In genomic region chr5:114285398-114285700, GRCm38 (mm10) we compare ENCODE assay signal across 32 mouse cellular contexts. TPM values are rescaled to one million over a fixed set of nuclear protein-coding genes. Genes with fewer than 3 reads are reported as not detected.
DNase-seq lines count a peak whose midpoint lies in the region; ATAC-seq and TF ChIP-seq lines count a peak whose summit lies in the region.
"Had no signal": no experiment of that assay in that cellular context is flagged by ENCODE, and none has a peak within 500 bp of the region (broad histone marks: within the 10 kb centered on the region; RNA-seq: fewer than 3 reads in every experiment).

No protein-coding gene starts in this region.

- no peak overlapping the region for H3K9ac ChIP-seq in forebrain, embryonic 15.5 days (replicated peaks)
- no peak overlapping the region for H3K9ac ChIP-seq in forebrain, embryonic 12.5 days
- H3K9ac ChIP-seq in CH12.LX (ENCODE audit: insufficient read depth, low read depth): no peak overlapping the region
- no peak overlapping the region for H3K9ac ChIP-seq in forebrain, postnatal 0 days
- H3K9ac ChIP-seq: heart, embryonic 12.5 days; hindbrain, embryonic 13.5 days; liver, embryonic 15.5 days; lung, embryonic 14.5 days; neural tube, embryonic 13.5 days had no signal

- 33% methylated on average over 3 of the region's 3 CpGs for WGBS in forebrain, embryonic 15.5 days
- WGBS in forebrain, embryonic 12.5 days: 48% methylated on average over 3 of the region's 3 CpGs
- WGBS in forebrain, postnatal 0 days: 25% methylated on average over 3 of the region's 3 CpGs
- WGBS in kidney, adult 2 months: 92% methylated on average over 3 of the region's 3 CpGs

- dilution Hi-C loops in CH12.LX (cut with MboI; ENCODE audit: extremely low pct_ligation_motif_present, extremely low pct_unique_long_range_greater_than_20kb, low sequenced_read_pairs): no loop called here

- TF ChIP-seq RAD21 in CH12.LX (IDR thresholded peaks at IDR 0.05; ENCODE audit: low read depth, low read length): no peak

- TF ChIP-seq CTCF in CH12.LX (conservative IDR thresholded peaks at IDR 0.05 in 1 of 2, IDR thresholded peaks at IDR 0.05 in 1 of 2; ENCODE audit: low read depth in 2 of 2, low read length in 2 of 2): no peak
- TF ChIP-seq CTCF in forebrain, postnatal 0 days (IDR thresholded peaks at IDR 0.05; ENCODE audit: low read depth): no peak
- no peak for TF ChIP-seq CTCF in kidney, adult 2 months (conservative IDR thresholded peaks at IDR 0.05; ENCODE audit: insufficient read depth, insufficient read length, low read depth, low read length)

- in situ Hi-C loops in CH12.LX (cut with MboI; ENCODE audit: low pct_ligation_motif_present, low pct_unique_long_range_greater_than_20kb, low sequenced_read_pairs): no loop called here

- no peaks in the 10 kb centered on the region for H3K27me3 ChIP-seq in forebrain, embryonic 15.5 days
- peaks cover 68% of the 10 kb centered on the region for H3K27me3 ChIP-seq in forebrain, embryonic 12.5 days
- no peaks in the 10 kb centered on the region for H3K27me3 ChIP-seq in CH12.LX (replicated peaks)
- H3K27me3 ChIP-seq in forebrain, postnatal 0 days (ENCODE audit: insufficient read depth, low read length): no peaks in the 10 kb centered on the region; the same call in 1 of the 2 replicates
- no peaks in the 10 kb centered on the region for H3K27me3 ChIP-seq in kidney, adult 2 months (replicated peaks; ENCODE audit: control insufficient read depth, insufficient read depth, low read length)

- peak; percentile 49; the same call in 1 of the 2 replicates for ATAC-seq in forebrain, embryonic 15.5 days (replicated peaks)
- ATAC-seq in forebrain, embryonic 12.5 days (ENCODE audit: low FRiP score): no peak
- ATAC-seq in forebrain, postnatal 0 days: peak; percentile 47; the same call in 1 of the 2 replicates
- ATAC-seq: intestine, embryonic 16.5 days had no signal

- no peak overlapping the region for H3K4me2 ChIP-seq in forebrain, embryonic 15.5 days (replicated peaks)
- no peak overlapping the region for H3K4me2 ChIP-seq in forebrain, embryonic 12.5 days
- H3K4me2 ChIP-seq in CH12.LX (ENCODE audit: insufficient read depth, low read depth, poor library complexity, severe bottlenecking): peak overlapping the region; percentile 40; the same call in 1 of the 2 replicates
- H3K4me2 ChIP-seq in forebrain, postnatal 0 days (ENCODE audit: low read depth): no peak overlapping the region
- H3K4me2 ChIP-seq: heart, embryonic 12.5 days; hindbrain, embryonic 13.5 days; liver, embryonic 15.5 days; lung, embryonic 14.5 days; neural tube, embryonic 13.5 days had no signal

- peak overlapping the region; percentile 57; the same call in 1 of the 2 replicates for H3K27ac ChIP-seq in forebrain, embryonic 15.5 days (replicated peaks)
- H3K27ac ChIP-seq in forebrain, embryonic 12.5 days: no peak overlapping the region
- no peak overlapping the region for H3K27ac ChIP-seq in CH12.LX (ENCODE audit: insufficient read depth, low read depth)
- H3K27ac ChIP-seq in forebrain, postnatal 0 days (ENCODE audit: low read depth, low read length): no peak overlapping the region
- H3K27ac ChIP-seq in kidney, adult 2 months (ENCODE audit: insufficient read depth, low read depth, low read length): no peak overlapping the region
- H3K27ac ChIP-seq: gastrocnemius, adult 2 months; heart, adult 2 months; hindbrain, embryonic 13.5 days; liver, embryonic 15.5 days; neural tube, embryonic 13.5 days had no signal

- H3K4me3 ChIP-seq in forebrain, embryonic 15.5 days: no peak overlapping the region
- no peak overlapping the region for H3K4me3 ChIP-seq in forebrain, embryonic 12.5 days (replicated peaks)
- H3K4me3 ChIP-seq in CH12.LX (replicated peaks in 1 of 3; ENCODE audit: low read depth in 2 of 3, low read length in 2 of 3, poor library complexity in 1 of 3): no peak overlapping the region
- no peak overlapping the region for H3K4me3 ChIP-seq in forebrain, postnatal 0 days (ENCODE audit: low read depth, low read length)
- no peak overlapping the region for H3K4me3 ChIP-seq in kidney, adult 2 months (ENCODE audit: insufficient read depth, low read depth, low read length)
- H3K4me3 ChIP-seq: erythroblast, embryonic 14.5 days; gastrocnemius, adult 2 months; heart, adult 2 months; heart, embryonic 12.5 days; hindbrain, embryonic 13.5 days; liver, embryonic 15.5 days; neural tube, embryonic 13.5 days had no signal

- peaks cover 17% of the 10 kb centered on the region for H3K4me1 ChIP-seq in forebrain, embryonic 15.5 days
- peaks cover 26% of the 10 kb centered on the region for H3K4me1 ChIP-seq in forebrain, embryonic 12.5 days
- H3K4me1 ChIP-seq in CH12.LX (ENCODE audit: control insufficient read depth in 1 of 2, insufficient read depth in 2 of 2): peaks cover 0 to 17% of the 10 kb centered on the region in 2 experiments; a peak in 2 of 4 replicates
- peaks cover 4% of the 10 kb centered on the region; the same call in 1 of the 2 replicates for H3K4me1 ChIP-seq in forebrain, postnatal 0 days (ENCODE audit: insufficient read depth)
- no peaks in the 10 kb centered on the region for H3K4me1 ChIP-seq in kidney, adult 2 months (ENCODE audit: control insufficient read depth, insufficient read depth, low read length)
- H3K4me1 ChIP-seq: heart, embryonic 12.5 days; liver, embryonic 15.5 days had no signal

- no peaks in the 10 kb centered on the region for H3K9me3 ChIP-seq in forebrain, embryonic 15.5 days
- no peaks in the 10 kb centered on the region for H3K9me3 ChIP-seq in forebrain, embryonic 12.5 days
- H3K9me3 ChIP-seq in CH12.LX (replicated peaks; ENCODE audit: low read length): no peaks in the 10 kb centered on the region
- H3K9me3 ChIP-seq in forebrain, postnatal 0 days (ENCODE audit: low read length): no peaks in the 10 kb centered on the region
- H3K9me3 ChIP-seq: heart, embryonic 12.5 days; hindbrain, embryonic 13.5 days; liver, embryonic 15.5 days; neural tube, embryonic 13.5 days had no signal

- H3K36me3 ChIP-seq in forebrain, embryonic 15.5 days: no peaks in the 10 kb centered on the region
- no peaks in the 10 kb centered on the region for H3K36me3 ChIP-seq in forebrain, embryonic 12.5 days (replicated peaks)
- H3K36me3 ChIP-seq in CH12.LX (replicated peaks in 1 of 2; ENCODE audit: control insufficient read depth in 1 of 2, insufficient read depth in 1 of 2, low read length in 1 of 2): no peaks in the 10 kb centered on the region
- no peaks in the 10 kb centered on the region for H3K36me3 ChIP-seq in forebrain, postnatal 0 days (ENCODE audit: insufficient read depth)
- no peaks in the 10 kb centered on the region for H3K36me3 ChIP-seq in kidney, adult 2 months (ENCODE audit: control insufficient read depth, insufficient read depth, low read length)
- H3K36me3 ChIP-seq: heart, embryonic 12.5 days; hindbrain, embryonic 13.5 days; liver, embryonic 15.5 days; neural tube, embryonic 13.5 days had no signal

- DNase-seq in layer of hippocampus, adult 9-10 months (ENCODE audit: low spot score): peak; percentile 22
- no peak for DNase-seq in layer of hippocampus, postnatal 10 days (ENCODE audit: low spot score in 2 of 2)
- DNase-seq in CH12.LX (ENCODE audit: extremely low read depth): peak; percentile 63
- no peak for DNase-seq in forebrain, postnatal 0 days
- no peak for DNase-seq in kidney, adult 2 months
- DNase-seq: adrenal gland, postnatal 14 days; cerebellum, adult 11-12 months; cerebellum, postnatal 14 days; gastrocnemius, adult 2 months; gastrocnemius, postnatal 36 days; heart, adult 2 months; heart, postnatal 4 days; liver; lung, embryonic 14.5 days; lung, postnatal 14 days had no signal

- H3K79me2 ChIP-seq in CH12.LX (replicated peaks; ENCODE audit: control insufficient read depth, extremely low read depth, insufficient read depth, poor library complexity, severe bottlenecking): no peaks in the 10 kb centered on the region

- no peak for TF ChIP-seq POLR2A in CH12.LX (IDR thresholded peaks at IDR 0.05; ENCODE audit: low read depth, low read length)
- TF ChIP-seq POLR2A in kidney, adult 2 months (IDR thresholded peaks at IDR 0.05; ENCODE audit: low read depth, low read length): no peak

- peak; percentile 47; the same call in 1 of the 2 replicates for TF ChIP-seq EP300 in CH12.LX (IDR thresholded peaks at IDR 0.05; ENCODE audit: low read length)

TF ChIP-seq in CH12.LX, 34 proteins besides CTCF, POLR2A, EP300 and RAD21:
- TF ChIP-seq CHD2 (IDR thresholded peaks at IDR 0.05; ENCODE audit: low read length) (no peak), ETS1 (conservative IDR thresholded peaks at IDR 0.05; ENCODE audit: low read depth, low read length) (0 out of 2 replicates have a peak, but pooled peaks have one; percentile 12), GABPA (IDR thresholded peaks at IDR 0.05; ENCODE audit: insufficient replicate concordance, low read depth, low read length) (no peak), JUN (IDR thresholded peaks at IDR 0.05; ENCODE audit: insufficient read depth, low read depth, low read length) (peak; percentile 5; the same call in 1 of the 2 replicates), ZC3H11A (IDR thresholded peaks at IDR 0.05; ENCODE audit: low read depth, low read length) (no peak)

RNA-seq across cellular contexts. Expression of gene Myo1h, which starts 3.6 kb away (rescaled TPM):
- polyA plus RNA-seq in forebrain, embryonic 15.5 days (2015; fragmentation: Nextera tagmentation; extraction: Ambion mirVana): 0.57 and 0.80 TPM in 2 replicates
- 1.00 and 1.0 TPM in 2 replicates for polyA plus RNA-seq in forebrain, embryonic 12.5 days (2016; fragmentation: Nextera tagmentation; extraction: Ambion mirVana)
- total RNA-seq in layer of hippocampus, postnatal 10 days (2021): under 1 TPM; 0.62 to 0.67 TPM
- total RNA-seq in CH12.LX (2012; rRNA removed) (3.9 and 4.4 TPM in 2 replicates), CH12.LX (2014; rRNA removed) (1.1 and 1.3 TPM in 2 replicates)
- 1.8 and 2.6 TPM in 2 replicates for polyA plus RNA-seq in CH12.LX (2012; ENCODE audit: insufficient read length, low read depth)
- 0.67 and 0.77 TPM in 2 replicates for total RNA-seq in forebrain, postnatal 0 days (2014; rRNA removed)
- 0.44 and 0.63 TPM in 2 replicates for polyA plus RNA-seq in forebrain, postnatal 0 days (2015; fragmentation: Nextera tagmentation; extraction: Ambion mirVana)
- 0.09 and 0.22 TPM in 2 replicates for polyA plus RNA-seq in kidney, adult 2 months (2012; rRNA removed)
- polyA plus RNA-seq: erythroblast, embryonic 14.5 days had no signal

RNA-seq across cellular contexts. Expression of gene Foxn4, which starts 11.7 kb away (rescaled TPM):
- polyA plus RNA-seq in forebrain, embryonic 15.5 days (2015; fragmentation: Nextera tagmentation; extraction: Ambion mirVana): 0.11 and 0.56 TPM in 2 replicates
- polyA plus RNA-seq in forebrain, embryonic 12.5 days (2016; fragmentation: Nextera tagmentation; extraction: Ambion mirVana): 0.41 and 0.82 TPM in 2 replicates
- total RNA-seq in layer of hippocampus, postnatal 10 days (2021): not detected
- total RNA-seq in CH12.LX (2012; rRNA removed) (not detected in 2 replicates), CH12.LX (2014; rRNA removed) (not detected in 2 replicates)
- polyA plus RNA-seq in CH12.LX (2012; ENCODE audit: insufficient read length, low read depth): 0.23 and 0.34 TPM in 2 replicates
- 0.62 and 0.67 TPM in 2 replicates for total RNA-seq in forebrain, postnatal 0 days (2014; rRNA removed)
- polyA plus RNA-seq in forebrain, postnatal 0 days (2015; fragmentation: Nextera tagmentation; extraction: Ambion mirVana): 0.52 and 0.76 TPM in 2 replicates
- not detected in 2 replicates for polyA plus RNA-seq in kidney, adult 2 months (2012; rRNA removed)
- total RNA-seq: adrenal gland, postnatal 14 days; gastrocnemius, adult 2 months; gastrocnemius, postnatal 36 days; heart, adult 2 months; heart, postnatal 4 days; layer of hippocampus, adult 8-10 months; left cerebral cortex, postnatal 10 days had no signal
- polyA plus RNA-seq: cortical plate, adult 2 months; erythroblast, embryonic 14.5 days; frontal cortex, adult 2 months; heart, embryonic 12.5 days; heart, postnatal 0 days; intestine, embryonic 16.5 days; kidney, embryonic 14.5 days; limb, embryonic 11.5 days; liver, embryonic 15.5 days; small intestine, adult 2 months; stomach, embryonic 14.5 days had no signal

Comparison
In these comparisons a context has a peak if more than half of its experiments do, and no peak if none do; other contexts are left out.
1. DNase-seq: peak in layer of hippocampus, adult 9-10 months (single experiment) and CH12.LX (single experiment); none in layer of hippocampus, postnatal 10 days (0 of 2), forebrain, postnatal 0 days (single experiment) and kidney, adult 2 months (single experiment).